Mouse (Mus musculus): ENCODE data around the gene Arrdc3. TPM values are rescaled to one million over a fixed set of nuclear protein-coding genes. Genes with fewer than 3 reads are reported as not detected.

The Arrdc3 gene
- polyA plus RNA-seq, 1 experiment = 24.9 TPM

DNA sequence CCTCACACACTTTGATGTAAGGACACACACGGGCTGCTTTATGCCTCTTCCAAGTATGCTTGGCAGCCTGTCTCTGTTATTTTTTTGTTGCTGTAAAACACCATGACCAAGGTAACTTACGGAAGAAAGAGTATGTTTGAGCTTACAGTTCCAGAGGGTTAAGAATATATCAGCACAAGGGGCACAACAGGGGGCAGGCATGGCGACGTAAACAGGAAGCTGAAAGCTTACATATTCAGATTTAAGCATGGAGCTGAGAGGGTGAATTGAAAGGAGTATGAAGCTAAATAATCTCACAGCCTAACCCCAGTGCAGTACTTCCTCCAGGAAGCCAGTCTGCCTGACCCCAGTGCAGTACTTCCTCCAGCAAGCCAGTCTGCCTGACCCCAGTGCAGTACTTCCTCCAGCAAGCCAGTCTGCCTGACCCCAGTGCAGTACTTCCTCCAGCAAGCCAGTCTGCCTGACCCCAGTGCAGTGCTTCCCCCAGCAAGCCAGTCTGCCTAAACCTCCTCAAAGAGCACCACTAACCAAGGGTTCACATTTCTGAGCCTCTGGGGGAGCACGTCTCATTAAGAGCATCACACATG, 49.7 kb downstream of the Arrdc3 start:
- Histone ChIP-seq H3K4me1 (ENCODE audit: control insufficient read depth, insufficient read depth, low read length) (peaks cover 4% of the 10 kb centered on the region; the same call in 1 of the 2 replicates), H3K27ac (ENCODE audit: control insufficient read depth, insufficient read depth, low read depth, low read length, poor library complexity) (no peak overlapping the region; the same call in 1 of the 2 replicates), H3K4me3 (replicated peaks; ENCODE audit: control insufficient read depth, low read depth, low read length) (no peak overlapping the region)
- TF ChIP-seq POLR2A (IDR thresholded peaks at IDR 0.05; ENCODE audit: borderline replicate concordance, control insufficient read depth, low read depth, low read length) = no peak
- TF ChIP-seq CTCF (IDR thresholded peaks at IDR 0.05; ENCODE audit: control insufficient read depth, insufficient read depth, low read length) = no peak
- WGBS = 67% methylated on average over 5 of the region's 5 CpGs

DNA sequence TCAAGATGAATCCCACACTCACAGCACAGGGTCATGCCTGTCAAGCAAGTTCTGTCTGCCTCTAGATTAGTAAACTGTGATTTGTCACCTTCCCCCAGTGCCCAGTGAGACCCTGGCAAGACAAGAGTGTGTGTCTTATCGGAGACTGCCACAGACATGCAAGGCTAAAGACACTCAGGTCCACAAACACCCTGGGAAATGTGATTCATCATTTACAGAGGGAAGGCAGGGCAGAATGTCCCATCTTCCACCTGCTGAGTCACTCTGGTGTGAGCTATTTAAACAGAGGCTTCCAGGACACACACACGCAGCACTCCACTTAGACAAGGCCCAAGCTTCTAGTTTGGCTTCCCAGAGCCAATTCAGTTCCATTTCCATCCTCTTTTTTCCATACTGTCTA, 53.2 kb downstream of the Arrdc3 start:
- Histone ChIP-seq H3K4me1 (ENCODE audit: control insufficient read depth, insufficient read depth, low read length) (peaks cover 6% of the 10 kb centered on the region), H3K27ac (ENCODE audit: control insufficient read depth, insufficient read depth, low read depth, low read length, poor library complexity) (no peak overlapping the region), H3K4me3 (replicated peaks; ENCODE audit: control insufficient read depth, low read depth, low read length) (no peak overlapping the region)
- no peak for TF ChIP-seq POLR2A (IDR thresholded peaks at IDR 0.05; ENCODE audit: borderline replicate concordance, control insufficient read depth, low read depth, low read length)
- TF ChIP-seq CTCF (IDR thresholded peaks at IDR 0.05; ENCODE audit: control insufficient read depth, insufficient read depth, low read length) = no peak
- WGBS = 82% methylated on average over 2 of the region's 2 CpGs

DNA sequence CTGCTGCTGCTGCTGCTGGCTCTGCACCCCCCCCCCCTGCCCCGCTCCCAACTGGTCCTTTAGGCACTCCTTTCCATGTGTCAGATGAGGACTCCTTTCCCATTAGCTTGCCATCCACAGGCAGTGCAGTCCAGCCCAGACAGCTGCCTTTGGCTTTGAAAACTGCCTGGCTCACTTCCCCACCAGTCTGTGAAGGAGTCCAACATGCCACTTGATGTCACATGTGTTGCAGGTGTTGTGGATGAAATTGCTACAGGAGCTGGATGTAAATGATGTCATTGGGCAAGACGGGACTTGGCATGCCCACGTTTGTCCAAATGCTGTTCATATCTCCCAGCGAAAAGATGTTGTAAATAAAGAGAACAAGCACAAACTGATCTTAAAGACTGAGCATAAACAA, 56.0 kb downstream of the Arrdc3 start:
- H3K4me1 ChIP-seq (ENCODE audit: control insufficient read depth, insufficient read depth, low read length) = peaks cover 5% of the 10 kb centered on the region
- TF ChIP-seq POLR2A (IDR thresholded peaks at IDR 0.05; ENCODE audit: borderline replicate concordance, control insufficient read depth, low read depth, low read length) (no peak), CTCF (IDR thresholded peaks at IDR 0.05; ENCODE audit: control insufficient read depth, insufficient read depth, low read length) (no peak)
- no peak overlapping the region for H3K4me3 ChIP-seq (replicated peaks; ENCODE audit: control insufficient read depth, low read depth, low read length)
- H3K27ac ChIP-seq (ENCODE audit: control insufficient read depth, insufficient read depth, low read depth, low read length, poor library complexity) = no peak overlapping the region
- WGBS = 56% methylated on average over 4 of the region's 4 CpGs

DNA sequence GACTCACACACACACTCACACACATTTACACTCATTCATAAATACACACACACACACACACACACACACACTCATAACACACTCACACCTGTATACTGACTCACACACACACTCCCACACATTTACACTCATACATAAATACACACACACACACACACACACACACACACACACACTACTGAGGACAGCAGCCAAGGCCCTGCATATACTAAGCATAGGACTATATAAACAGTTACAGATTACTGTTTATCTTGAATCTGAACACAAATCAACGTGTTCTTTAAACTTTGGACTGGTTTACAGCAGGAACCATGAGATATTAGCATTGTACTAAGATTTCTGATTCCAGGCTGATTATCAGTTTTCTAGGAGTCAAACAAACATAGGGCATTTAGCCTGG, 56.7 kb downstream of the Arrdc3 start:
- WGBS = 36% methylated on average over 1 of the region's 1 CpGs

DNA sequence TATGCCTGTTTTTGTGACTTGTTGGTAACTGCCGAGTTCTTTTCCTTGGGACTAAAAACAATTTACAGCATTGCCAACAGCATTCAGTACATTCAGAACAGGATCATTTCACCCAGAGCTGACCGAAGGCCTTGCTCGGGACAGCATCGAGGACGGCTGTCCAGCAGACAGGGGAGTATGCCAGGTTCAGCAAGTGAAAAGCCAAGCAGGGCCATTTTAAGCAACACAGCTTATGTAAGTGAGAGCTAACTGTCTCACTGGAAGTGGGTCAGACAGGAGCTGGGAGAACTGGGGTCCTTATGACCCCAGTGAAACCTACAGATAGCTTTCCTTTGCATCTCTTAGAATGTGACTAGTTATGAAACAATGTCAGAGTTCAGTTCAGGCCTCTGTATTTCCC, 57.2 kb downstream of the Arrdc3 start:
- WGBS = 79% methylated on average over 5 of the region's 5 CpGs
- peaks cover 3% of the 10 kb centered on the region for H3K4me1 ChIP-seq (ENCODE audit: control insufficient read depth, insufficient read depth, low read length)
- TF ChIP-seq CTCF (IDR thresholded peaks at IDR 0.05; ENCODE audit: control insufficient read depth, insufficient read depth, low read length) (no peak), POLR2A (IDR thresholded peaks at IDR 0.05; ENCODE audit: borderline replicate concordance, control insufficient read depth, low read depth, low read length) (no peak)
- no peak overlapping the region for H3K27ac ChIP-seq (ENCODE audit: control insufficient read depth, insufficient read depth, low read depth, low read length, poor library complexity)
- H3K4me3 ChIP-seq (replicated peaks; ENCODE audit: control insufficient read depth, low read depth, low read length) = no peak overlapping the region

More for the DNA sequence above, 56.7 kb downstream of the Arrdc3 start:
- H3K4me1 ChIP-seq (ENCODE audit: control insufficient read depth, insufficient read depth, low read length) = peaks cover 3% of the 10 kb centered on the region
- no peak for TF ChIP-seq CTCF (IDR thresholded peaks at IDR 0.05; ENCODE audit: control insufficient read depth, insufficient read depth, low read length)
- H3K27ac ChIP-seq (ENCODE audit: control insufficient read depth, insufficient read depth, low read depth, low read length, poor library complexity) = no peak overlapping the region
- no peak overlapping the region for H3K4me3 ChIP-seq (replicated peaks; ENCODE audit: control insufficient read depth, low read depth, low read length)

DNA sequence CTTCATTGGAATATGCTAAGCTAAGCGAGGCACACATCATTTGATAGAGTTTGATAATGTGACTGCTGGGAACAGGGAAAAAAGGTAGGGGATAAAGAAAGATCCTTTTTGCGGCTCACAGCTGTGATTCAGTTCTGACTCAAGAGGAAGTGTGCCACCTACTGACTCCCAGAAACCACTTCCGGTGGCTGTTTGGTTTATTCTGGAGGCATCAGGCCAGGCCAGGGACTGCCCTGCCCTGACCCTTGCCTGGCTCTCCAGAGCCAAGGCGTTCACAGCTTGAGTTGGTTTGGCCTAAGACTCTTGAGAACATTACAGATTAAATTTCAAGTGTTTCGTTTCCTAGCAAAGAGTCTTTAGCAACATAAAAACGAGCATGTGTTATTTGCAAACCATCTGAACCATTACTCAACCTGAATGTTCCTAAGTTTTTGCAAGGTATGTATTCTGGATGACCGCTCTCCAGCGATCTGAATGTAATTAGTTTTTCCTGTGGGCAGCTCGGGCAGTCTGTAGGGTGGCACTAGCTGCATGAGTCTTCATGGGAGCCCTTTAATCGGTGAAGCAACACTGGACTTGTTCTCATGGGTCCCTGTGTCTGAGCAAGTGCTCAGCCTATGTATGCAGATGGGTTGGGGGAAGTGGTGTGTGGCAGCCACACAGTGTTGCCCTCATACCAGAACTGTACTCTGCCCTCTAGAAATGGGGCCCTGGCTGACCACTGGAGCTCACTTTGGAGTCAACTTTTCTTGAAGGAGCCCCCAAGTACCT, 57.9 kb downstream of the Arrdc3 start:
- Histone ChIP-seq H3K27ac (ENCODE audit: control insufficient read depth, insufficient read depth, low read depth, low read length, poor library complexity) (peak overlapping the region; percentile 72), H3K4me3 (replicated peaks; ENCODE audit: control insufficient read depth, low read depth, low read length) (no peak overlapping the region), H3K4me1 (ENCODE audit: control insufficient read depth, insufficient read depth, low read length) (peaks cover 3% of the 10 kb centered on the region)
- TF ChIP-seq POLR2A (IDR thresholded peaks at IDR 0.05; ENCODE audit: borderline replicate concordance, control insufficient read depth, low read depth, low read length) (no peak), CTCF (IDR thresholded peaks at IDR 0.05; ENCODE audit: control insufficient read depth, insufficient read depth, low read length) (no peak)
- WGBS = 17% methylated on average over 10 of the region's 10 CpGs

DNA sequence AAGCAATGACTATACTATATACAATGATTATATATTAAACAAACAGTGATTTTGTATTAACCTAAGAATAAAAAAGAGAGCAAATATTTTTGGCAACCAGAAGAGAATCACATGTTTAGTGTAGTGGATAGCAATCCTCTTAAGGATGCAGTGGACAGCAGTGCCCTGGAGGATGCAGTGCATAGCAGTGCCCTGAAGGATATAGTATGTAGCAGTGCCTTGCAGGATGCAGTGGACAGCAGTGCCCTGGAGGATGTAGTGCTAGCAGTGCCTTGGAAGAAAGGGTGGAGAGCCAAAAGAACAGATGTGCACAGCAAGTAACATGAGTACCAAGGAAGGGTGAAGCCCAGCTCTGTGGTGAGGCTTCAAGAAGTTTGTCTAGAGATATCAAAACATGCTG, 61.3 kb downstream of the Arrdc3 start:
- Histone ChIP-seq H3K4me3 (replicated peaks; ENCODE audit: control insufficient read depth, low read depth, low read length) (no peak overlapping the region), H3K4me1 (ENCODE audit: control insufficient read depth, insufficient read depth, low read length) (peaks cover 2% of the 10 kb centered on the region), H3K27ac (ENCODE audit: control insufficient read depth, insufficient read depth, low read depth, low read length, poor library complexity) (no peak overlapping the region)
- TF ChIP-seq POLR2A (IDR thresholded peaks at IDR 0.05; ENCODE audit: borderline replicate concordance, control insufficient read depth, low read depth, low read length) (no peak), CTCF (IDR thresholded peaks at IDR 0.05; ENCODE audit: control insufficient read depth, insufficient read depth, low read length) (no peak)

Measured in bone marrow, adult 2 months (tissue).